In genomic region chr19:8695330-8695729, GRCm38 (mm10) we compare ENCODE assay signal across 1 mouse cellular context.
TF ChIP-seq lines count a peak whose summit lies in the region.

No protein-coding gene starts in this region.

TF ChIP-seq in CH12.LX, 34 proteins besides CTCF, POLR2A, EP300 and RAD21:
- TF ChIP-seq NRF1 (IDR thresholded peaks at IDR 0.05; ENCODE audit: low read depth, low read length) (no peak), CHD2 (IDR thresholded peaks at IDR 0.05; ENCODE audit: low read length) (0 out of 2 replicates have a peak, but pooled peaks have one; percentile 57), SIN3A (IDR thresholded peaks at IDR 0.05; ENCODE audit: low read length) (no peak), MEF2A (IDR thresholded peaks at IDR 0.05; ENCODE audit: borderline replicate concordance, low read depth, low read length) (0 out of 2 replicates have a peak, but pooled peaks have one; percentile 13), ELF1 (IDR thresholded peaks at IDR 0.05; ENCODE audit: low read depth, low read length) (peak; percentile 70), SMC3 (IDR thresholded peaks at IDR 0.05; ENCODE audit: low read depth, low read length) (peak; percentile 44), ZC3H11A (IDR thresholded peaks at IDR 0.05; ENCODE audit: low read depth, low read length) (no peak), MXI1 (IDR thresholded peaks at IDR 0.05; ENCODE audit: low read depth, low read length) (no peak), CHD1 (IDR thresholded peaks at IDR 0.05; ENCODE audit: low read depth, low read length) (no peak)
